Mouse (Mus musculus): ENCODE results near the gene Vrk1. TPM values are rescaled to one million over a fixed set of nuclear protein-coding genes. Genes with fewer than 3 reads are reported as not detected.

Vrk1 gene
- polyA plus RNA-seq, 1 experiment from 2014 or later: 73.8 TPM

- Histone ChIP-seq H3K27me3 (no peaks in the 10 kb centered on the region), H3K9me3 (no peaks in the 10 kb centered on the region), H3K4me1 (peaks cover 18% of the 10 kb centered on the region), H3K4me3 (no peak overlapping the region), H3K36me3 (peaks cover 22% of the 10 kb centered on the region), H3K27ac (0 out of 2 replicates have a peak overlapping the region, but pooled peaks have one; percentile 51), H3K9ac (no peak overlapping the region), H3K4me2 (no peak overlapping the region)
- no peak for ATAC-seq (ENCODE audit: insufficient number of reproducible peaks, insufficient read depth, low FRiP score, low TSS enrichment, low read depth)
- WGBS: 66% methylated on average over 22 of the region's 22 CpGs
Measured at GRCm38 (mm10) chr12:106070434-106071155, 60.6 kb downstream of the Vrk1 start.

GRCm38 (mm10) chr12:106071575-106072166, 61.6 kb downstream of the Vrk1 start:
- Histone ChIP-seq H3K27me3 (no peaks in the 10 kb centered on the region), H3K27ac (peak overlapping the region; percentile 51; the same call in 1 of the 2 replicates), H3K4me2 (no peak overlapping the region), H3K9me3 (no peaks in the 10 kb centered on the region), H3K4me1 (peaks cover 18% of the 10 kb centered on the region), H3K9ac (no peak overlapping the region), H3K4me3 (no peak overlapping the region), H3K36me3 (peaks cover 18% of the 10 kb centered on the region)
- ATAC-seq (ENCODE audit: insufficient number of reproducible peaks, insufficient read depth, low FRiP score, low TSS enrichment, low read depth): no peak
- 29% methylated on average over 10 of the region's 10 CpGs for WGBS

- H3K36me3 ChIP-seq: peaks cover 20% of the 10 kb centered on the region
- H3K9me3 ChIP-seq: no peaks in the 10 kb centered on the region
- no peak for ATAC-seq (ENCODE audit: insufficient number of reproducible peaks, insufficient read depth, low FRiP score, low TSS enrichment, low read depth)
- no peak overlapping the region for H3K4me2 ChIP-seq
- H3K4me3 ChIP-seq: no peak overlapping the region
- no peaks in the 10 kb centered on the region for H3K27me3 ChIP-seq
- WGBS: 83% methylated on average over 12 of the region's 12 CpGs
- H3K9ac ChIP-seq: no peak overlapping the region
- H3K4me1 ChIP-seq: peaks cover 18% of the 10 kb centered on the region
- no peak overlapping the region for H3K27ac ChIP-seq
Measured at GRCm38 (mm10) chr12:106074371-106075155, 64.5 kb downstream of the Vrk1 start.

GRCm38 (mm10) chr12:106076131-106076530, 66.1 kb downstream of the Vrk1 start:
- Histone ChIP-seq H3K27me3 (no peaks in the 10 kb centered on the region), H3K27ac (no peak overlapping the region), H3K9ac (no peak overlapping the region), H3K4me3 (no peak overlapping the region), H3K9me3 (no peaks in the 10 kb centered on the region), H3K4me1 (peaks cover 13% of the 10 kb centered on the region), H3K36me3 (peaks cover 20% of the 10 kb centered on the region), H3K4me2 (no peak overlapping the region)
- WGBS: 90% methylated on average over 15 of the region's 15 CpGs
- no peak for ATAC-seq (ENCODE audit: insufficient number of reproducible peaks, insufficient read depth, low FRiP score, low TSS enrichment, low read depth)

GRCm38 (mm10) chr12:106080511-106080910, 70.5 kb downstream of the Vrk1 start:
- Histone ChIP-seq H3K27me3 (no peaks in the 10 kb centered on the region), H3K9ac (no peak overlapping the region), H3K4me3 (no peak overlapping the region), H3K36me3 (peaks cover 18% of the 10 kb centered on the region), H3K4me1 (peaks cover 21% of the 10 kb centered on the region), H3K27ac (no peak overlapping the region), H3K9me3 (no peaks in the 10 kb centered on the region), H3K4me2 (no peak overlapping the region)
- ATAC-seq (ENCODE audit: insufficient number of reproducible peaks, insufficient read depth, low FRiP score, low TSS enrichment, low read depth): no peak
- 76% methylated on average over 5 of the region's 5 CpGs for WGBS

GRCm38 (mm10) chr12:106080945-106081747, 71.1 kb downstream of the Vrk1 start:
- Histone ChIP-seq H3K36me3 (peaks cover 11% of the 10 kb centered on the region), H3K4me3 (no peak overlapping the region), H3K4me1 (peaks cover 21% of the 10 kb centered on the region), H3K9ac (no peak overlapping the region), H3K9me3 (no peaks in the 10 kb centered on the region), H3K4me2 (no peak overlapping the region), H3K27ac (no peak overlapping the region), H3K27me3 (no peaks in the 10 kb centered on the region)
- 60% methylated on average over 23 of the region's 23 CpGs for WGBS
- ATAC-seq (ENCODE audit: insufficient number of reproducible peaks, insufficient read depth, low FRiP score, low TSS enrichment, low read depth): no peak

- Histone ChIP-seq H3K4me2 (no peak overlapping the region), H3K9ac (no peak overlapping the region), H3K4me3 (no peak overlapping the region), H3K27me3 (no peaks in the 10 kb centered on the region), H3K9me3 (no peaks in the 10 kb centered on the region), H3K4me1 (peaks cover 21% of the 10 kb centered on the region), H3K27ac (no peak overlapping the region), H3K36me3 (peaks cover 9% of the 10 kb centered on the region; the same call in 1 of the 2 replicates)
- no peak for ATAC-seq (ENCODE audit: insufficient number of reproducible peaks, insufficient read depth, low FRiP score, low TSS enrichment, low read depth)
- 65% methylated on average over 7 of the region's 7 CpGs for WGBS
Measured at GRCm38 (mm10) chr12:106081748-106082140, 71.7 kb downstream of the Vrk1 start.

GRCm38 (mm10) chr12:106082191-106082957, 72.3 kb downstream of the Vrk1 start:
- Histone ChIP-seq H3K27me3 (no peaks in the 10 kb centered on the region), H3K4me2 (no peak overlapping the region), H3K4me1 (peaks cover 21% of the 10 kb centered on the region), H3K4me3 (no peak overlapping the region), H3K9me3 (no peaks in the 10 kb centered on the region), H3K36me3 (peaks cover 5% of the 10 kb centered on the region; the same call in 1 of the 2 replicates), H3K9ac (no peak overlapping the region), H3K27ac (no peak overlapping the region)
- 43% methylated on average over 16 of the region's 16 CpGs for WGBS
- no peak for ATAC-seq (ENCODE audit: insufficient number of reproducible peaks, insufficient read depth, low FRiP score, low TSS enrichment, low read depth)

GRCm38 (mm10) chr12:106082958-106083381, 72.9 kb downstream of the Vrk1 start:
- no peak overlapping the region for H3K9ac ChIP-seq
- H3K4me2 ChIP-seq: no peak overlapping the region
- H3K4me1 ChIP-seq: peaks cover 21% of the 10 kb centered on the region
- H3K27ac ChIP-seq: no peak overlapping the region
- H3K9me3 ChIP-seq: no peaks in the 10 kb centered on the region
- 29% methylated on average over 11 of the region's 11 CpGs for WGBS
- no peak for ATAC-seq (ENCODE audit: insufficient number of reproducible peaks, insufficient read depth, low FRiP score, low TSS enrichment, low read depth)
- H3K27me3 ChIP-seq: no peaks in the 10 kb centered on the region
- H3K4me3 ChIP-seq: no peak overlapping the region
- peaks cover 5% of the 10 kb centered on the region; the same call in 1 of the 2 replicates for H3K36me3 ChIP-seq

- Histone ChIP-seq H3K4me3 (no peak overlapping the region), H3K4me2 (no peak overlapping the region), H3K9ac (no peak overlapping the region), H3K9me3 (no peaks in the 10 kb centered on the region), H3K36me3 (no peaks in the 10 kb centered on the region), H3K27ac (no peak overlapping the region), H3K27me3 (no peaks in the 10 kb centered on the region), H3K4me1 (peaks cover 21% of the 10 kb centered on the region)
- 90% methylated on average over 12 of the region's 12 CpGs for WGBS
- no peak for ATAC-seq (ENCODE audit: insufficient number of reproducible peaks, insufficient read depth, low FRiP score, low TSS enrichment, low read depth)
Measured at GRCm38 (mm10) chr12:106084126-106084525, 74.1 kb downstream of the Vrk1 start.

Data from embryonic facial prominence, embryonic 13.5 days (tissue).